Mouse (Mus musculus): ENCODE results near the gene Trpm8. TPM values are rescaled to one million over a fixed set of nuclear protein-coding genes. Genes with fewer than 3 reads are reported as not detected.
A peak's percentile ranks its signal among the peaks of the same experiment; 100 is the strongest.

Trpm8 gene
- polyA plus RNA-seq, 2 experiments, result not detected

DNA sequence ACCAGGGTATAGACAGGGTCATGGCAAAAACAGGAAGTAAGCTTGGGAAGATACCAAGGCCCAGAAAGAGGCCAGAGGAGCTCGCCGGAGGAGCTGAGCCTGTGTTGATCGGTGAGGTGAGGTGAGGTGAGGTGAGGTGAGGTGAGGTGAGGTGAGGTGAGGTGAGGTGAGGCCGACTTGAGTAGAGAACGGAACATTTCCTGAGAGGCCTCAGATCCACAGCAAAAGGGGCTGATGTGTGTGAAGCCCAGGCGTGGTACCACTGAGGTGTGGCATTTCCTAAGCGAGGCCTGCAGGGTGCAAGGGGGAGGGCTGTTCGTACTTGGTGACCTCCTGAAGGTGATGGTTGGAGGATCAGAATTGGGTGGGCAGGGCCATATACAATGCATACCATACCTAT is 24.4 kb upstream of the Trpm8 start:
- Histone ChIP-seq H3K27ac (no peak overlapping the region), H3K36me3 (replicated peaks; ENCODE audit: control insufficient read depth, insufficient read depth, low read depth) (no peaks in the 10 kb centered on the region), H3K4me2 (ENCODE audit: low read depth) (no peak overlapping the region), H3K4me3 (ENCODE audit: insufficient read depth in 1 of 2, low read depth in 2 of 2, low read length in 2 of 2) (no peak overlapping the region), H3K4me1 (replicated peaks; ENCODE audit: control insufficient read depth in 2 of 2, insufficient read depth in 2 of 2, low read length in 1 of 2) (peaks cover 0 to 2% of the 10 kb centered on the region in 2 experiments; a peak in 1 of 4 replicates), H3K27me3 (ENCODE audit: control insufficient read depth, insufficient read depth, low read length) (no peaks in the 10 kb centered on the region), H3K9me3 (ENCODE audit: control insufficient read depth, low read length) (no peaks in the 10 kb centered on the region; the same call in 1 of the 2 replicates), H3K9ac (replicated peaks) (no peak overlapping the region)
- TF ChIP-seq EP300 (IDR thresholded peaks at IDR 0.05; ENCODE audit: low read depth) (no peak), CTCF (IDR thresholded peaks at IDR 0.05; ENCODE audit: low read depth) (no peak)
- ATAC-seq (ENCODE audit: insufficient read depth), result no peak
- 55% methylated on average over 8 of the region's 8 CpGs for WGBS (ENCODE audit: insufficient replicate concordance)
- DNase-seq (ENCODE audit: low read depth in 3 of 3, low spot score in 3 of 3), result no peak

DNA sequence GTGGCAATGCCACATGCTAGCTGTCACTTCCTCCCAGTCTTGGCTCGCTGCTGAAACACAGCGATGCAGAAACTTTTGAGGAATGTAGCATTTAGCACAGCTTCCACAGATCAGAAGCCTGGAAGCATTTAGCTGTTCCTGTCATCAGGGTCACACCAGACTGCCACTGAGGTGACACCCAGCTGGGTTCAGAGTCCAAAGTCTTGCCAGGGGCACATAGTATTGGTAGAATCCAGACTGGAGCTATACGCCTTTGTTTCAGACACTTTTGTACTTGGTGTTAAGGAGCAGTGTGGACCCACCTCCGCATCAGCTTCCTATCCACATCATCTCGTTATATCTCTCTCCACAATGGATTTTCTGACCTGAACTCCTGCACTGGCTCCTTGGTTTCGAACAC is 23.9 kb upstream of the Trpm8 start:
- no peaks in the 10 kb centered on the region for H3K27me3 ChIP-seq (ENCODE audit: control insufficient read depth, insufficient read depth, low read length)
- no peak overlapping the region for H3K4me2 ChIP-seq (ENCODE audit: low read depth)
- H3K9me3 ChIP-seq (ENCODE audit: control insufficient read depth, low read length), result no peaks in the 10 kb centered on the region; the same call in 1 of the 2 replicates
- TF ChIP-seq EP300 (IDR thresholded peaks at IDR 0.05; ENCODE audit: low read depth) (no peak), CTCF (IDR thresholded peaks at IDR 0.05; ENCODE audit: low read depth) (no peak)
- H3K27ac ChIP-seq, result no peak overlapping the region
- peak; percentile 7; the same call in 1 of the 2 replicates for ATAC-seq (ENCODE audit: insufficient read depth)
- no peak overlapping the region for H3K4me3 ChIP-seq (ENCODE audit: insufficient read depth in 1 of 2, low read depth in 2 of 2, low read length in 2 of 2)
- H3K36me3 ChIP-seq (replicated peaks; ENCODE audit: control insufficient read depth, insufficient read depth, low read depth), result no peaks in the 10 kb centered on the region
- peaks cover 0 to 2% of the 10 kb centered on the region in 2 experiments; a peak in 1 of 4 replicates for H3K4me1 ChIP-seq (replicated peaks; ENCODE audit: control insufficient read depth in 2 of 2, insufficient read depth in 2 of 2, low read length in 1 of 2)
- no peak for DNase-seq (ENCODE audit: low read depth in 3 of 3, low spot score in 3 of 3)
- H3K9ac ChIP-seq (replicated peaks), result no peak overlapping the region
- WGBS (ENCODE audit: insufficient replicate concordance), result 57% methylated on average over 6 of the region's 6 CpGs

DNA sequence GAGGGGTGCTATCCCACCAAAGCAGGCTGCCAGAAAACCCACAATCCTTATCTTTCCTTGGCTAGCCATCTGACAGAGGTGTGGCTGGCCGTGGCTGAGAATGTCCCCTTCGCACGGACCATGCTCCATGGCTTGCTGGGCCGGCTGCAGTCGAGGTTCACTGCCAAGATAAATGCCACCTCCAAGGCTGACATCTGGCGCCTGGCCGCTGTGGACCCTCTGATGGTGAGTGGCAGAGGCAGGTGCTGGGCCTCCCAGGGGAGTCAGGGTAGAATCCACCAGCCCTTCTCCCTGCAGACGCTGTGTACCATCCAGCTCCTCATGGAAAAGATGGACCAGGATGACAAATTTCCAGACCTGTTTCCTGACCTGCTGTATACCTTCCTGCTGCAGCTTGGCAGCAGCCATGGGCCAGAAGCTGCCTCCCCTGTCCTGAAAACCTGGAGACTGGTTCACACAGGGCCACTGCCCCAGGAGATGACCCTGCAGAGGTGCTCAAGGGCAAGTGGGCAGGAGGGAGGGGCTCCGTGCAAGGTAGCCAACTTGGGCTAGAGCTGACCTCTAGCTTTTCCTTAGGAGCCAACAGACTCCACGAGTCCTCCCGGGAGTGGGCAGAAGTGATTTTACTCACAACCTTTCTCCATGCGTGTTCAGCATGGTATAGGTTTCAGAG is 22.5 kb upstream of the Trpm8 start:
- TF ChIP-seq EP300 (IDR thresholded peaks at IDR 0.05; ENCODE audit: low read depth) (no peak), CTCF (IDR thresholded peaks at IDR 0.05; ENCODE audit: low read depth) (no peak)

GRCm38 (mm10) chr1:88255466-88255857 is 22.0 kb upstream of the Trpm8 start:
- no peak for ATAC-seq (ENCODE audit: insufficient read depth)
- WGBS (ENCODE audit: insufficient replicate concordance), result 45% methylated on average over 2 of the region's 2 CpGs
- DNase-seq (ENCODE audit: low read depth in 3 of 3, low spot score in 3 of 3), result no peak
- H3K4me3 ChIP-seq (ENCODE audit: insufficient read depth in 1 of 2, low read depth in 2 of 2, low read length in 2 of 2), result no peak overlapping the region
- H3K9me3 ChIP-seq (ENCODE audit: control insufficient read depth, low read length), result no peaks in the 10 kb centered on the region; the same call in 1 of the 2 replicates
- no peak overlapping the region for H3K4me2 ChIP-seq (ENCODE audit: low read depth)
- no peaks in the 10 kb centered on the region for H3K27me3 ChIP-seq (ENCODE audit: control insufficient read depth, insufficient read depth, low read length)
- no peaks in the 10 kb centered on the region for H3K36me3 ChIP-seq (replicated peaks; ENCODE audit: control insufficient read depth, insufficient read depth, low read depth)
- H3K4me1 ChIP-seq (replicated peaks; ENCODE audit: control insufficient read depth in 2 of 2, insufficient read depth in 2 of 2, low read length in 1 of 2), result peaks cover 6 to 17% of the 10 kb centered on the region in 2 experiments; a peak in 3 of 4 replicates
- H3K27ac ChIP-seq, result no peak overlapping the region
- no peak overlapping the region for H3K9ac ChIP-seq (replicated peaks)
- TF ChIP-seq CTCF (IDR thresholded peaks at IDR 0.05; ENCODE audit: low read depth), result no peak
- no peak for TF ChIP-seq EP300 (IDR thresholded peaks at IDR 0.05; ENCODE audit: low read depth)

More for the DNA sequence above, 22.5 kb upstream of the Trpm8 start:
- Histone ChIP-seq H3K4me3 (ENCODE audit: insufficient read depth in 1 of 2, low read depth in 2 of 2, low read length in 2 of 2) (no peak overlapping the region), H3K4me2 (ENCODE audit: low read depth) (no peak overlapping the region), H3K27ac (no peak overlapping the region), H3K9ac (replicated peaks) (no peak overlapping the region), H3K27me3 (ENCODE audit: control insufficient read depth, insufficient read depth, low read length) (no peaks in the 10 kb centered on the region), H3K36me3 (replicated peaks; ENCODE audit: control insufficient read depth, insufficient read depth, low read depth) (no peaks in the 10 kb centered on the region), H3K4me1 (replicated peaks; ENCODE audit: control insufficient read depth in 2 of 2, insufficient read depth in 2 of 2, low read length in 1 of 2) (peaks cover under 1 to 12% of the 10 kb centered on the region in 2 experiments; a peak in 2 of 4 replicates), H3K9me3 (ENCODE audit: control insufficient read depth, low read length) (no peaks in the 10 kb centered on the region; the same call in 1 of the 2 replicates)
- ATAC-seq (ENCODE audit: insufficient read depth) (no peak), DNase-seq (ENCODE audit: low read depth in 3 of 3, low spot score in 3 of 3) (no peak)
- 62% methylated on average over 12 of the region's 12 CpGs for WGBS (ENCODE audit: insufficient replicate concordance)

DNA sequence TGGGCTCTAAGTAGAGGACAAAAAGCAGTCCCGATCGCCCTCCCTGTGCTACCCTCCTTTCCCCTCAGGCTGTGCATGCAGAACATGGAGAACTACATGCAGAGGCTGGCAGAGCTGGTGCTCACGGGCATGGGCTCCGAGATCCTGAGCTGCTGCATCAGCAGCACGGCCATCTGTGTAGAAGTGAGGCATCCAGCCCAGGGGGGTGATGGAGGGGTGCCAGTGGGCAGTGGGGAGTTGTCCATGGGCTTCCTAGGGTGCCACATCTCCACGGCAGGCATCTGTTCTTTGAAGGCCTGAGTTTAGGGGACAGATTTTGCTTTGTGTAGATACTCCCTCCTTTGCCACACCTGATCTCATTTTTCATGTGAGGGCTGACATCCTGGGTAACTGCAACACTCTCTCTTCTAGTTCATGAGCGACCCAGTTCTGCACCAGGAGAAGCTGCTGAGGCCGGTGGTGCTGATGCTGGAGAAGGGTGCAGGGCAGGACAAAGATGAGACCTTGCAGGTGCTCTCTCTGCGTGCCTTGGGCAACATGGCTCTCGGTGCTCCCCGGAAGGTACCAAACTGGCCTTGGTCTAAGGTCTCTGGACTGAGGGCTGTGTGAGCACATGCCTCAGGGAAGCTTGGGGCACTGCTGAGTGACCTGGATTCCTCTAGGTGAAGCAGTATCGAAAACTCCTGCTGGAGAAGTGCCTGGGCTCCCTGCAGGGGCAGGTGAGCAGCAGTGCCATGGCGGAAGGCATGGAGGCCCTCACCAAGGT is 21.3 kb upstream of the Trpm8 start:
- Histone ChIP-seq H3K9ac (replicated peaks) (no peak overlapping the region), H3K36me3 (replicated peaks; ENCODE audit: control insufficient read depth, insufficient read depth, low read depth) (peaks cover 3% of the 10 kb centered on the region; the same call in 1 of the 2 replicates), H3K4me1 (replicated peaks; ENCODE audit: control insufficient read depth in 2 of 2, insufficient read depth in 2 of 2, low read length in 1 of 2) (peaks cover 6 to 23% of the 10 kb centered on the region in 2 experiments; a peak in 3 of 4 replicates), H3K27ac (no peak overlapping the region), H3K9me3 (ENCODE audit: control insufficient read depth, low read length) (no peaks in the 10 kb centered on the region; the same call in 1 of the 2 replicates), H3K4me2 (ENCODE audit: low read depth) (no peak overlapping the region), H3K4me3 (ENCODE audit: insufficient read depth in 1 of 2, low read depth in 2 of 2, low read length in 2 of 2) (no peak overlapping the region), H3K27me3 (ENCODE audit: control insufficient read depth, insufficient read depth, low read length) (no peaks in the 10 kb centered on the region)
- 63% methylated on average over 13 of the region's 13 CpGs for WGBS (ENCODE audit: insufficient replicate concordance)
- DNase-seq (ENCODE audit: low read depth in 3 of 3, low spot score in 3 of 3) (no peak), ATAC-seq (ENCODE audit: insufficient read depth) (no peak)
- TF ChIP-seq EP300 (IDR thresholded peaks at IDR 0.05; ENCODE audit: low read depth) (no peak), CTCF (IDR thresholded peaks at IDR 0.05; ENCODE audit: low read depth) (no peak)
